Comparison of ENCODE assay signal across 23 mouse cellular contexts in genomic region chr3:126640443-126641251, GRCm38 (mm10). TPM values are rescaled to one million over a fixed set of nuclear protein-coding genes. Genes with fewer than 3 reads are reported as not detected.
DNase-seq lines count a peak whose midpoint lies in the region; ATAC-seq lines count a peak whose summit lies in the region.
"Had no signal": no experiment of that assay in that cellular context is flagged by ENCODE, and none has a peak within 500 bp of the region (broad histone marks: within the 10 kb centered on the region; RNA-seq: fewer than 3 reads in every experiment).

No protein-coding gene starts in this region.

- H3K27ac ChIP-seq in heart, embryonic 14.5 days (replicated peaks in 1 of 2; ENCODE audit: control insufficient read depth in 1 of 2, insufficient read depth in 1 of 2, low read depth in 2 of 2, low read length in 2 of 2), result peak overlapping the region; percentile 46 to 97
- H3K27ac ChIP-seq in midbrain, embryonic 11.5 days (ENCODE audit: low read depth, low read length), result no peak overlapping the region
- H3K27ac ChIP-seq in midbrain, embryonic 14.5 days (replicated peaks; ENCODE audit: low read depth, low read length), result no peak overlapping the region
- H3K27ac ChIP-seq in intestine, embryonic 16.5 days (ENCODE audit: low read length), result peak overlapping the region; percentile 42
- H3K27ac ChIP-seq in limb, embryonic 10.5 days, result no peak overlapping the region
- H3K27ac ChIP-seq: forebrain, embryonic 10.5 days; hindbrain, embryonic 13.5 days; left cerebral cortex, adult 2 months; midbrain, embryonic 13.5 days; neural tube, embryonic 15.5 days; stomach, embryonic 15.5 days had no signal

- no peaks in the 10 kb centered on the region for H3K9me3 ChIP-seq in heart, embryonic 14.5 days (ENCODE audit: control insufficient read depth, low read length)
- H3K9me3 ChIP-seq in midbrain, embryonic 11.5 days (ENCODE audit: control insufficient read depth, low read length), result no peaks in the 10 kb centered on the region
- H3K9me3 ChIP-seq in midbrain, embryonic 14.5 days (ENCODE audit: control insufficient read depth, low read length), result no peaks in the 10 kb centered on the region
- no peaks in the 10 kb centered on the region for H3K9me3 ChIP-seq in intestine, embryonic 16.5 days (ENCODE audit: control insufficient read depth, low read length)
- no peaks in the 10 kb centered on the region for H3K9me3 ChIP-seq in limb, embryonic 10.5 days (replicated peaks)
- H3K9me3 ChIP-seq: forebrain, embryonic 10.5 days; hindbrain, embryonic 13.5 days; midbrain, embryonic 13.5 days; neural tube, embryonic 15.5 days; stomach, embryonic 15.5 days had no signal

- no peak for ATAC-seq in heart, embryonic 14.5 days (ENCODE audit: insufficient number of reproducible peaks, insufficient read depth, low FRiP score, low read depth)
- ATAC-seq in midbrain, embryonic 11.5 days (ENCODE audit: low FRiP score), result 0 out of 2 replicates have a peak, but pooled peaks have one; percentile 30
- ATAC-seq in midbrain, embryonic 14.5 days (ENCODE audit: low FRiP score, low TSS enrichment), result no peak
- peak; percentile 44; the same call in 1 of the 2 replicates for ATAC-seq in intestine, embryonic 16.5 days
- ATAC-seq: forebrain, postnatal 0 days; inflammation-experienced regulatory T-cells, adult 6 months; midbrain, embryonic 13.5 days had no signal

- WGBS in heart, embryonic 14.5 days, result 77% methylated on average over 10 of the region's 10 CpGs
- 76% methylated on average over 10 of the region's 10 CpGs for WGBS in midbrain, embryonic 11.5 days
- WGBS in midbrain, embryonic 14.5 days, result 68% methylated on average over 10 of the region's 10 CpGs
- 67% methylated on average over 10 of the region's 10 CpGs for WGBS in intestine, embryonic 16.5 days
- WGBS in limb, embryonic 10.5 days, result 84% methylated on average over 10 of the region's 10 CpGs

- no peaks in the 10 kb centered on the region for H3K36me3 ChIP-seq in heart, embryonic 14.5 days (ENCODE audit: control insufficient read depth, insufficient read depth, low read length)
- no peaks in the 10 kb centered on the region for H3K36me3 ChIP-seq in midbrain, embryonic 11.5 days (ENCODE audit: control insufficient read depth, insufficient read depth, low read length)
- H3K36me3 ChIP-seq in midbrain, embryonic 14.5 days (ENCODE audit: control insufficient read depth, insufficient read depth, low read length), result no peaks in the 10 kb centered on the region
- H3K36me3 ChIP-seq in intestine, embryonic 16.5 days (ENCODE audit: control insufficient read depth, insufficient read depth, low read length), result no peaks in the 10 kb centered on the region
- no peaks in the 10 kb centered on the region for H3K36me3 ChIP-seq in limb, embryonic 10.5 days
- H3K36me3 ChIP-seq: forebrain, embryonic 10.5 days; hindbrain, embryonic 13.5 days; midbrain, embryonic 13.5 days; neural tube, embryonic 15.5 days; stomach, embryonic 15.5 days had no signal

- no peaks in the 10 kb centered on the region for H3K27me3 ChIP-seq in heart, embryonic 14.5 days (ENCODE audit: control insufficient read depth, insufficient read depth, low read length)
- no peaks in the 10 kb centered on the region for H3K27me3 ChIP-seq in midbrain, embryonic 11.5 days (ENCODE audit: control insufficient read depth, insufficient read depth, low read length)
- H3K27me3 ChIP-seq in midbrain, embryonic 14.5 days (ENCODE audit: control insufficient read depth, insufficient read depth, low read length), result no peaks in the 10 kb centered on the region
- no peaks in the 10 kb centered on the region for H3K27me3 ChIP-seq in intestine, embryonic 16.5 days (replicated peaks; ENCODE audit: control insufficient read depth, insufficient read depth, low read length)
- no peaks in the 10 kb centered on the region for H3K27me3 ChIP-seq in limb, embryonic 10.5 days (ENCODE audit: low read depth, poor library complexity, severe bottlenecking)
- H3K27me3 ChIP-seq: hindbrain, embryonic 13.5 days; midbrain, embryonic 13.5 days; neural tube, embryonic 15.5 days; stomach, embryonic 15.5 days had no signal

- intact Hi-C loops in heart, postnatal 25 days (cut with DNase I), result no loop called here

- no peak for DNase-seq in heart, postnatal 25 days (ENCODE audit: low spot score)
- no peak for DNase-seq in midbrain, embryonic 11.5 days (ENCODE audit: low spot score, missing footprints)
- DNase-seq in midbrain, embryonic 14.5 days, result no peak
- no peak for DNase-seq in left cerebral cortex, adult 8-10 months (ENCODE audit: low spot score in 2 of 2)
- no peak for DNase-seq in limb, embryonic 10.5 days (ENCODE audit: low spot score)
- DNase-seq: adrenal gland, adult 2 months; cerebellum, adult 8-10 months; forebrain, postnatal 0 days; gastrocnemius, postnatal 36 days; kidney, postnatal 36 days; layer of hippocampus, adult 9-11 months; right cerebral cortex, postnatal 14 days; thymus, adult 2 months had no signal

- no peak overlapping the region; the same call in 1 of the 2 replicates for H3K4me2 ChIP-seq in heart, embryonic 14.5 days (ENCODE audit: low read length)
- H3K4me2 ChIP-seq in midbrain, embryonic 11.5 days, result no peak overlapping the region
- no peak overlapping the region for H3K4me2 ChIP-seq in midbrain, embryonic 14.5 days (ENCODE audit: low read length)
- H3K4me2 ChIP-seq in intestine, embryonic 16.5 days (ENCODE audit: low read depth, low read length), result no peak overlapping the region
- H3K4me2 ChIP-seq: hindbrain, embryonic 13.5 days; liver, embryonic 11.5 days; midbrain, embryonic 13.5 days; neural tube, embryonic 15.5 days; stomach, embryonic 15.5 days had no signal

- H3K4me3 ChIP-seq in heart, embryonic 14.5 days (ENCODE audit: control insufficient read depth in 1 of 2, insufficient read depth in 1 of 2, low read depth in 1 of 2, low read length in 2 of 2), result no peak overlapping the region
- H3K4me3 ChIP-seq in midbrain, embryonic 11.5 days (ENCODE audit: low read depth, low read length), result no peak overlapping the region
- H3K4me3 ChIP-seq in midbrain, embryonic 14.5 days (replicated peaks; ENCODE audit: low read depth, low read length), result no peak overlapping the region
- H3K4me3 ChIP-seq in intestine, embryonic 16.5 days (ENCODE audit: low read length), result no peak overlapping the region
- H3K4me3 ChIP-seq in limb, embryonic 10.5 days, result no peak overlapping the region
- H3K4me3 ChIP-seq: forebrain, embryonic 10.5 days; hindbrain, embryonic 13.5 days; left cerebral cortex, adult 2 months; midbrain, embryonic 13.5 days; neural tube, embryonic 15.5 days; stomach, embryonic 15.5 days had no signal

- 0 out of 2 replicates have a peak overlapping the region, but pooled peaks have one; percentile 25 for H3K9ac ChIP-seq in heart, embryonic 14.5 days (ENCODE audit: low read length)
- H3K9ac ChIP-seq in midbrain, embryonic 11.5 days (ENCODE audit: low read length), result no peak overlapping the region
- no peak overlapping the region for H3K9ac ChIP-seq in midbrain, embryonic 14.5 days (replicated peaks; ENCODE audit: low read length)
- H3K9ac ChIP-seq in intestine, embryonic 16.5 days (ENCODE audit: low read depth, low read length), result no peak overlapping the region
- H3K9ac ChIP-seq: forebrain, postnatal 0 days; hindbrain, embryonic 13.5 days; midbrain, embryonic 13.5 days; neural tube, embryonic 15.5 days; stomach, embryonic 15.5 days had no signal

- H3K4me1 ChIP-seq in heart, embryonic 14.5 days (ENCODE audit: control insufficient read depth in 2 of 2, insufficient read depth in 2 of 2, low read length in 2 of 2), result peaks cover 15 to 51% of the 10 kb centered on the region in 2 experiments
- peaks cover 3% of the 10 kb centered on the region; the same call in 1 of the 2 replicates for H3K4me1 ChIP-seq in midbrain, embryonic 11.5 days (ENCODE audit: control insufficient read depth, insufficient read depth, low read length)
- no peaks in the 10 kb centered on the region for H3K4me1 ChIP-seq in midbrain, embryonic 14.5 days (ENCODE audit: control insufficient read depth, insufficient read depth, low read length)
- peaks cover 33% of the 10 kb centered on the region for H3K4me1 ChIP-seq in intestine, embryonic 16.5 days (ENCODE audit: control insufficient read depth, insufficient read depth, low read length)
- H3K4me1 ChIP-seq in limb, embryonic 10.5 days, result peaks cover 13% of the 10 kb centered on the region

RNA-seq across cellular contexts. Expression of gene Camk2d, which starts 44.5 kb away (rescaled TPM):
- polyA plus RNA-seq in heart, embryonic 14.5 days (2014; fragmentation: Nextera tagmentation; extraction: Ambion mirVana), result 149 and 154 TPM in 2 replicates
- 100 to 1,000 TPM; 150 to 154 TPM for total RNA-seq in heart, postnatal 25 days (2021)
- 13.5 TPM in 2 replicates for polyA plus RNA-seq in midbrain, embryonic 11.5 days (2014; fragmentation: Nextera tagmentation; extraction: Ambion mirVana)
- polyA plus RNA-seq in midbrain, embryonic 14.5 days (2014; fragmentation: Nextera tagmentation; extraction: Ambion mirVana), result 51.5 and 58.7 TPM in 2 replicates
- 37.6 and 40.3 TPM in 2 replicates for polyA plus RNA-seq in intestine, embryonic 16.5 days (2015; fragmentation: Nextera tagmentation; extraction: Ambion mirVana)
- 100 to 1,000 TPM; 126 to 159 (median 137) TPM for total RNA-seq in left cerebral cortex, adult 8-10 months (2022)
- polyA plus RNA-seq in limb, embryonic 10.5 days (2016; fragmentation: Nextera tagmentation; extraction: Ambion mirVana), result 13.4 and 13.5 TPM in 2 replicates

Comparison
In these comparisons a context has a peak if more than half of its experiments do, and no peak if none do; other contexts are left out.
1. ATAC-seq: peak in midbrain, embryonic 11.5 days (single experiment) and intestine, embryonic 16.5 days (single experiment); none in heart, embryonic 14.5 days (single experiment) and midbrain, embryonic 14.5 days (single experiment).
2. H3K27ac ChIP-seq: peak in heart, embryonic 14.5 days (2 of 2) and intestine, embryonic 16.5 days (single experiment); none in midbrain, embryonic 11.5 days (single experiment), midbrain, embryonic 14.5 days (single experiment) and limb, embryonic 10.5 days (single experiment).